Mouse (Mus musculus) myocyte (in vitro differentiated cells): ENCODE data around the gene Znhit3. TPM values are rescaled to one million over a fixed set of nuclear protein-coding genes. Genes with fewer than 3 reads are reported as not detected.

Experiments
- H3K27me3 ChIP-seq: one replicate; pipeline ENCODE4 v1.6.1; 2011; ENCODE audit not compliant: control insufficient read depth, insufficient read depth, insufficient read length
- H3K36me3 ChIP-seq: one replicate; pipeline ENCODE4 v1.6.1; 2011; ENCODE audit not compliant: control insufficient read depth, insufficient read depth
- H3K4me2 ChIP-seq: one replicate; pipeline ENCODE4 v1.6.1; 2011; ENCODE audit warnings: low read depth, control low read depth
- H3K4me3 ChIP-seq: one replicate; pipeline ENCODE4 v1.5.1; 2011; ENCODE audit warnings: mild to moderate bottlenecking, control low read depth, moderate library complexity
- H3K79me2 ChIP-seq: one replicate; pipeline ENCODE4 v1.6.1; 2011; ENCODE audit not compliant: control insufficient read depth, insufficient read depth
- H3ac ChIP-seq: one replicate; pipeline ENCODE4 v1.6.1; 2011; ENCODE audit not compliant: control insufficient read depth, insufficient read length
- CEBPB ChIP-seq: IDR thresholded peaks from 2 replicates; pipeline ENCODE4 v1.6.1; 2011; ENCODE audit warnings: mild to moderate bottlenecking, moderate library complexity; ENCODE audit not compliant: poor library complexity, insufficient read depth, severe bottlenecking
- E2F4 ChIP-seq: IDR thresholded peaks from one replicate; pipeline ENCODE4 v1.6.1; 2011; ENCODE audit warnings: mild to moderate bottlenecking, control low read depth, moderate library complexity; ENCODE audit not compliant: insufficient read depth
- MAX ChIP-seq: IDR thresholded peaks from one replicate; pipeline ENCODE4 v1.6.1; 2011; ENCODE audit warnings: low read depth, mild to moderate bottlenecking, control low read depth
- MYOD1 ChIP-seq, 3 experiments: IDR thresholded peaks; one replicate each; pipeline ENCODE4 v1.6.1; 2011; ENCODE audit warnings: control low read depth in 2 of 3, low read depth in 2 of 3, mild to moderate bottlenecking in 2 of 3, moderate library complexity in 1 of 3; ENCODE audit not compliant: insufficient read length in 2 of 3, control insufficient read depth in 1 of 3
- MYOG ChIP-seq, 3 experiments: IDR thresholded peaks; one replicate each; pipeline ENCODE4 v1.6.1; 2011; ENCODE audit warnings: control low read depth in 2 of 3, low read depth in 2 of 3, mild to moderate bottlenecking in 2 of 3; ENCODE audit not compliant: insufficient read length in 2 of 3, control insufficient read depth in 1 of 3, insufficient read depth in 1 of 3
- POLR2A ChIP-seq: IDR thresholded peaks from one replicate; pipeline ENCODE4 v1.6.1; 2011; ENCODE audit warnings: low read depth, mild to moderate bottlenecking, control low read depth, moderate library complexity; ENCODE audit not compliant: insufficient read length
- POLR2AphosphoS2 ChIP-seq: IDR thresholded peaks from one replicate; pipeline ENCODE4 v1.6.1; 2011; ENCODE audit warnings: low read depth, control low read depth; ENCODE audit not compliant: insufficient read length
- REST ChIP-seq: IDR thresholded peaks from one replicate; pipeline ENCODE4 v1.6.1; 2011; ENCODE audit warnings: mild to moderate bottlenecking, control low read depth, moderate library complexity; ENCODE audit not compliant: insufficient read depth, insufficient read length
- SRF ChIP-seq: IDR thresholded peaks from one replicate; pipeline ENCODE4 v1.6.1; 2011; ENCODE audit warnings: low read depth; ENCODE audit not compliant: control insufficient read depth, insufficient read length
- TCF12 ChIP-seq: IDR thresholded peaks from one replicate; pipeline ENCODE4 v1.6.1; 2011; ENCODE audit warnings: mild to moderate bottlenecking, control low read depth; ENCODE audit not compliant: poor library complexity, insufficient read depth, severe bottlenecking
- TCF3 ChIP-seq: IDR thresholded peaks from one replicate; pipeline ENCODE4 v1.6.1; 2011; ENCODE audit warnings: low read depth, control low read depth; ENCODE audit not compliant: insufficient read length
- USF1 ChIP-seq: IDR thresholded peaks from one replicate; pipeline ENCODE4 v1.6.1; 2011; ENCODE audit warnings: low read depth, mild to moderate bottlenecking, control low read depth, moderate library complexity
- polyA plus RNA-seq: library from polyadenylated mRNA; unstranded; fragments of >200 nt; fragmentation: generic; extraction: Trizol; gene quantifications from one replicate; pipeline ENCODE4 v1.2.1, GENCODE M21; 2012; ENCODE audit warnings: missing spikeins

Gene Znhit3
- polyA plus RNA-seq, 1 experiment: 18.5 TPM

- H3K79me2 ChIP-seq: no peaks in the 10 kb centered on the region
- TF ChIP-seq USF1 (no peak), E2F4 (no peak), POLR2AphosphoS2 (no peak), MAX (no peak)
- H3K27me3 ChIP-seq: no peaks in the 10 kb centered on the region
- no peak overlapping the region for H3K4me2 ChIP-seq
- no peak overlapping the region for H3K4me3 ChIP-seq
- H3K36me3 ChIP-seq: peaks cover 10% of the 10 kb centered on the region
- H3ac ChIP-seq: no peak overlapping the region
Measured at GRCm38 (mm10) chr11:84907081-84907480, 9.1 kb downstream of the Znhit3 start.

GRCm38 (mm10) chr11:84904597-84905144 is 11.5 kb downstream of the Znhit3 start:
- TF ChIP-seq TCF12: no peak
- no peak for TF ChIP-seq CEBPB
- no peak for TF ChIP-seq POLR2AphosphoS2
- TF ChIP-seq REST: no peak
- no peak for TF ChIP-seq MYOG (IDR thresholded peaks at IDR 0.05; ENCODE audit: control insufficient read depth in 1 of 3, insufficient read depth in 1 of 3, insufficient read length in 2 of 3, low read depth in 2 of 3)
- no peak for TF ChIP-seq MAX
- no peak for TF ChIP-seq TCF3
- no peak for TF ChIP-seq MYOD1 (IDR thresholded peaks at IDR 0.05; ENCODE audit: control insufficient read depth in 1 of 3, insufficient read length in 2 of 3, low read depth in 2 of 3)
- no peak for TF ChIP-seq POLR2A
- TF ChIP-seq SRF: no peak
- TF ChIP-seq E2F4: no peak
- TF ChIP-seq USF1: no peak
- Histone ChIP-seq H3K4me3 (no peak overlapping the region), H3K36me3 (peaks cover 14% of the 10 kb centered on the region), H3K27me3 (no peaks in the 10 kb centered on the region), H3K79me2 (no peaks in the 10 kb centered on the region), H3ac (no peak overlapping the region), H3K4me2 (no peak overlapping the region)

GRCm38 (mm10) chr11:84893113-84893512 is 23.1 kb downstream of the Znhit3 start:
- Histone ChIP-seq H3K79me2 (no peaks in the 10 kb centered on the region), H3K4me3 (no peak overlapping the region), H3K4me2 (no peak overlapping the region), H3K36me3 (peaks cover 18% of the 10 kb centered on the region), H3K27me3 (no peaks in the 10 kb centered on the region), H3ac (no peak overlapping the region)
- no peak for TF ChIP-seq E2F4
- no peak for TF ChIP-seq TCF12
- TF ChIP-seq CEBPB: no peak
- no peak for TF ChIP-seq MYOG (IDR thresholded peaks at IDR 0.05; ENCODE audit: control insufficient read depth in 1 of 3, insufficient read depth in 1 of 3, insufficient read length in 2 of 3, low read depth in 2 of 3)
- TF ChIP-seq POLR2AphosphoS2: no peak
- TF ChIP-seq USF1: no peak
- no peak for TF ChIP-seq SRF
- TF ChIP-seq POLR2A: no peak
- TF ChIP-seq TCF3: no peak
- TF ChIP-seq REST: no peak
- TF ChIP-seq MYOD1 (IDR thresholded peaks at IDR 0.05; ENCODE audit: control insufficient read depth in 1 of 3, insufficient read length in 2 of 3, low read depth in 2 of 3): no peak
- TF ChIP-seq MAX: no peak

- Histone ChIP-seq H3ac (no peak overlapping the region), H3K4me3 (no peak overlapping the region), H3K36me3 (peaks cover 10% of the 10 kb centered on the region), H3K27me3 (no peaks in the 10 kb centered on the region), H3K79me2 (no peaks in the 10 kb centered on the region), H3K4me2 (no peak overlapping the region)
- no peak for TF ChIP-seq SRF
- TF ChIP-seq MYOD1 (IDR thresholded peaks at IDR 0.05; ENCODE audit: control insufficient read depth in 1 of 3, insufficient read length in 2 of 3, low read depth in 2 of 3): no peak
- TF ChIP-seq TCF3: no peak
Measured at GRCm38 (mm10) chr11:84891705-84892104, 24.5 kb downstream of the Znhit3 start.

GRCm38 (mm10) chr11:84889492-84889891 is 26.7 kb downstream of the Znhit3 start:
- no peak overlapping the region for H3ac ChIP-seq

More at GRCm38 (mm10) chr11:84889492-84889891, 26.7 kb downstream of the Znhit3 start:
- no peak for TF ChIP-seq TCF3
- TF ChIP-seq POLR2A: no peak
- TF ChIP-seq MYOD1 (IDR thresholded peaks at IDR 0.05; ENCODE audit: control insufficient read depth in 1 of 3, insufficient read length in 2 of 3, low read depth in 2 of 3): no peak
- TF ChIP-seq MYOG (IDR thresholded peaks at IDR 0.05; ENCODE audit: control insufficient read depth in 1 of 3, insufficient read depth in 1 of 3, insufficient read length in 2 of 3, low read depth in 2 of 3): no peak
- TF ChIP-seq REST: no peak
- no peak for TF ChIP-seq USF1
- no peak for TF ChIP-seq TCF12
- TF ChIP-seq E2F4: no peak
- no peak for TF ChIP-seq SRF
- TF ChIP-seq POLR2AphosphoS2: no peak
- no peak for TF ChIP-seq MAX
- no peak for TF ChIP-seq CEBPB
- H3K27me3 ChIP-seq: no peaks in the 10 kb centered on the region
- no peak overlapping the region for H3K4me3 ChIP-seq
- no peaks in the 10 kb centered on the region for H3K79me2 ChIP-seq
- H3K4me2 ChIP-seq: no peak overlapping the region
- peaks cover 15% of the 10 kb centered on the region for H3K36me3 ChIP-seq
